8 mouse cellular contexts compared by ENCODE assay signal in the genomic region with DNA sequence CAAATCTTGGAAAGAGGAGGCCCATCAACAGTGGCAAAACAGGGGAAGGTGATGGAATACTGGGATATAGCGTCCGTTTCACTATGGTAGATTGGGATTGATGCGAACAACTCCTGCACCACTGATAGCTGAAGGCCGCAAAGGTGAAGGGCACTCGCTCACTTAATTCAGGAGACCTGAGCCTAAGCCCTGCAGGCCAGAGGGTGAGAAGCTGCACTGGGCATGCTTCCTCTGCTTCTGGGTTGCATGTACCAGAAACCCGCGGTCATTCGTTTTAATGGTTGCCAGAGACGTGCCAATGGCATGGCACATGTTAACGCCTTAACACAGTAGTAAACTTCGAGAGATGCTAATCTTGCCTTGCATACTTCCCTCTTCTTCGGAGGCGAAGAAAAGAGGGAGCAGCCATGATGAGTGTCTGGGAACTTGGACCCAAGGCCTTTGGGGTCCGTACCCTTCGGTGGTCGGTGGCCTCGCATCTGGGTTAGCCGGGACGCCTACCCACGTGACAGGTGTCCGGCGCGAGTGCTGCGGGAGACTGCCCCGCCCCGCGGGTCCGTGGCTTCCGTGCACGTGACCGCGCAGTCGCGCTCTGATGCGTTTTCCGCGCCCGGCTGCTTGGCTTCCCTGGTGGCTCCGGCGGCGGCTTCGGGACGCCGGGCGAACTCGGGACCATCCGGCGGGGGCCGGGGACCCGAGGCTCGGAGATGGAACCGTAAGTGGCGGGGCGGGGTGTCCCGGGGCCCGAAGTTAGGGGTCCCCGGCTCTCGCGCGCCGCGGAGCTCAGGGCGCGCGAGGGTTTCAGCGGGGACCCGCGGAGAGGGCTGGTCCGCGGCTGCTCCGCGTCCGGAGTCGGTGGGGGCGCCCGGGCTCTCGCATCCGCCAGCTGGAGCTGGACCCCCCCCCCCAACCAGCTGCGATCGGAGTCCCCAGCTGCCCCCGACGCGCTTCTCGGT. TPM values are rescaled to one million over a fixed set of nuclear protein-coding genes. Genes with fewer than 3 reads are reported as not detected.
A peak's percentile ranks its signal among the peaks of the same experiment; 100 is the strongest.
DNase-seq lines count a peak whose midpoint lies in the region; ATAC-seq lines count a peak whose summit lies in the region.
"Not testable (repeated sequence)": the region's sequence is repeated elsewhere in the genome, so short reads cannot be mapped to it uniquely, and the experiment has no call there.

No protein-coding gene starts in this region.

- under 1% methylated on average over 40 of the region's 84 CpGs for WGBS in forebrain, embryonic 11.5 days
- under 1% methylated on average over 34 of the region's 84 CpGs for WGBS in heart, embryonic 16.5 days
- 2% methylated on average over 47 of the region's 84 CpGs for WGBS in liver, embryonic 12.5 days (ENCODE audit: insufficient replicate concordance)
- WGBS in midbrain, embryonic 15.5 days = 2% methylated on average over 77 of the region's 84 CpGs
- WGBS in stomach, embryonic 14.5 days = 2% methylated on average over 57 of the region's 84 CpGs

- peak overlapping the region; percentile 52 for H3K9ac ChIP-seq in forebrain, embryonic 11.5 days (ENCODE audit: low read length)
- H3K9ac ChIP-seq in heart, embryonic 16.5 days (ENCODE audit: low read length) = peak overlapping the region; percentile 74
- H3K9ac ChIP-seq in liver, embryonic 12.5 days = peak overlapping the region; percentile 52; the same call in 1 of the 2 replicates
- peak overlapping the region; percentile 41; the same call in 1 of the 2 replicates for H3K9ac ChIP-seq in midbrain, embryonic 15.5 days
- not testable (repeated sequence) for H3K9ac ChIP-seq in stomach, embryonic 14.5 days (replicated peaks; ENCODE audit: low read depth, low read length)

- not testable (repeated sequence) for H3K9me3 ChIP-seq in forebrain, embryonic 11.5 days (ENCODE audit: control insufficient read depth, low read length); heart, embryonic 16.5 days (replicated peaks; ENCODE audit: control insufficient read depth, low read length); liver, embryonic 12.5 days (replicated peaks); midbrain, embryonic 15.5 days; stomach, embryonic 14.5 days (ENCODE audit: control insufficient read depth, low read depth, low read length)

- not testable (repeated sequence) for H3K27me3 ChIP-seq in forebrain, embryonic 11.5 days (ENCODE audit: control insufficient read depth, insufficient read depth, low read length); heart, embryonic 16.5 days (ENCODE audit: control insufficient read depth, insufficient read depth, low read length); liver, embryonic 12.5 days (replicated peaks); midbrain, embryonic 15.5 days (replicated peaks); stomach, embryonic 14.5 days (ENCODE audit: control insufficient read depth, insufficient read depth, low read length)

- peak; percentile 46; the same call in 1 of the 2 replicates for ATAC-seq in cerebellum, adult (ENCODE audit: insufficient number of reproducible peaks, low FRiP score, low TSS enrichment)
- ATAC-seq in forebrain, embryonic 11.5 days (replicated peaks; ENCODE audit: low FRiP score) = peak; percentile 90
- ATAC-seq in heart, embryonic 16.5 days (replicated peaks; ENCODE audit: extremely low read depth, insufficient read depth, low FRiP score) = peak; percentile 90
- ATAC-seq in liver, embryonic 12.5 days = peak; percentile 63
- ATAC-seq in midbrain, embryonic 15.5 days (replicated peaks) = peak; percentile 85
- peak; percentile 79 for ATAC-seq in stomach, embryonic 14.5 days (ENCODE audit: insufficient number of reproducible peaks, insufficient read depth, low FRiP score, low read depth)

- peak overlapping the region; percentile 55 for H3K4me2 ChIP-seq in forebrain, embryonic 11.5 days (ENCODE audit: low read depth, low read length, severe bottlenecking)
- peak overlapping the region; percentile 64 for H3K4me2 ChIP-seq in heart, embryonic 16.5 days (ENCODE audit: low read depth, low read length)
- H3K4me2 ChIP-seq in liver, embryonic 12.5 days = peak overlapping the region; percentile 67
- peak overlapping the region; percentile 73 for H3K4me2 ChIP-seq in midbrain, embryonic 15.5 days
- H3K4me2 ChIP-seq in stomach, embryonic 14.5 days (replicated peaks; ENCODE audit: low read depth, low read length) = peak overlapping the region; percentile 44

- H3K36me3 ChIP-seq in forebrain, embryonic 11.5 days (ENCODE audit: control insufficient read depth, insufficient read depth, low read length); heart, embryonic 16.5 days (ENCODE audit: control insufficient read depth, insufficient read depth); liver, embryonic 12.5 days; midbrain, embryonic 15.5 days (replicated peaks); stomach, embryonic 14.5 days (ENCODE audit: control insufficient read depth, insufficient read depth, low read length): not testable (repeated sequence)

- not testable (repeated sequence) for H3K4me1 ChIP-seq in forebrain, embryonic 11.5 days (replicated peaks; ENCODE audit: control insufficient read depth, insufficient read depth, low read length); heart, embryonic 16.5 days (ENCODE audit: control insufficient read depth, insufficient read depth, low read length); liver, embryonic 12.5 days; midbrain, embryonic 15.5 days; stomach, embryonic 14.5 days (ENCODE audit: control insufficient read depth, insufficient read depth, low read length)

- peak; percentile 17 for DNase-seq in CD4-positive, CD25-positive, alpha-beta regulatory T cell, adult 2 months (ENCODE audit: low read depth, low spot score)
- DNase-seq in forebrain, embryonic 11.5 days (ENCODE audit: low spot score) = peak; percentile 53
- peak; percentile 24 for DNase-seq in kidney, adult 9 months

- not testable (repeated sequence) for H3K27ac ChIP-seq in forebrain, embryonic 11.5 days (ENCODE audit: low read depth, low read length); heart, embryonic 16.5 days (ENCODE audit: low read length); liver, embryonic 12.5 days; midbrain, embryonic 15.5 days; stomach, embryonic 14.5 days (ENCODE audit: low read length)

- peak overlapping the region; percentile 49 for H3K4me3 ChIP-seq in forebrain, embryonic 11.5 days (ENCODE audit: low read depth, low read length)
- peak overlapping the region; percentile 59 for H3K4me3 ChIP-seq in heart, embryonic 16.5 days (ENCODE audit: low read length)
- H3K4me3 ChIP-seq in liver, embryonic 12.5 days = peak overlapping the region; percentile 57
- peak overlapping the region; percentile 51 for H3K4me3 ChIP-seq in midbrain, embryonic 15.5 days
- peak overlapping the region; percentile 41 for H3K4me3 ChIP-seq in stomach, embryonic 14.5 days (ENCODE audit: low read depth, low read length)

RNA-seq across cellular contexts. Expression of a gene that starts 13.5 kb away (rescaled TPM):
- polyA plus RNA-seq in forebrain, embryonic 11.5 days (2014; fragmentation: Nextera tagmentation; extraction: Ambion mirVana) = 23.1 and 27.5 TPM in 2 replicates
- 14.9 TPM in 2 replicates for polyA plus RNA-seq in heart, embryonic 16.5 days (2015; fragmentation: Nextera tagmentation; extraction: Ambion mirVana)
- 5.3 and 5.6 TPM in 2 replicates for polyA plus RNA-seq in liver, embryonic 12.5 days (2016; fragmentation: Nextera tagmentation; extraction: Ambion mirVana)
- 51.9 and 57.8 TPM in 2 replicates for polyA plus RNA-seq in midbrain, embryonic 15.5 days (2015; fragmentation: Nextera tagmentation; extraction: Ambion mirVana)
- polyA plus RNA-seq in stomach, embryonic 14.5 days (2014; fragmentation: Nextera tagmentation; extraction: Ambion mirVana) = 26.5 and 26.6 TPM in 2 replicates

RNA-seq across cellular contexts. Expression of a gene that starts 47.1 kb away (rescaled TPM):
- 28.7 and 29.1 TPM in 2 replicates for polyA plus RNA-seq in forebrain, embryonic 11.5 days (2014; fragmentation: Nextera tagmentation; extraction: Ambion mirVana)
- 11.5 and 13.0 TPM in 2 replicates for polyA plus RNA-seq in heart, embryonic 16.5 days (2015; fragmentation: Nextera tagmentation; extraction: Ambion mirVana)
- 6.7 and 8.5 TPM in 2 replicates for polyA plus RNA-seq in liver, embryonic 12.5 days (2016; fragmentation: Nextera tagmentation; extraction: Ambion mirVana)
- polyA plus RNA-seq in midbrain, embryonic 15.5 days (2015; fragmentation: Nextera tagmentation; extraction: Ambion mirVana) = 55.4 and 59.4 TPM in 2 replicates
- polyA plus RNA-seq in stomach, embryonic 14.5 days (2014; fragmentation: Nextera tagmentation; extraction: Ambion mirVana) = 16.5 and 20.1 TPM in 2 replicates
